Mouse (Mus musculus) spleen, adult 2 months (tissue): Measurements from ENCODE around the gene Rptor.

Experiments
- CTCF ChIP-seq: fragments of 200-500 bp; IDR thresholded peaks from 2 replicates; pipeline ENCODE4 v1.5.1; 2011; ENCODE audit warnings: mild to moderate bottlenecking, inconsistent platforms; ENCODE audit not compliant: insufficient read depth, insufficient read length, insufficient replicate concordance; ENCODE audit errors: extremely low read depth
- POLR2A ChIP-seq: fragments of 200-500 bp; IDR thresholded peaks from 2 replicates; pipeline ENCODE4 v1.6.1; 2011; ENCODE audit warnings: low read depth, low read length, inconsistent platforms

- TF ChIP-seq CTCF (no peak), POLR2A (no peak)
Observed at GRCm38 (mm10) chr11:119847569-119847968, 244.9 kb downstream of the Rptor start.
